Mouse (Mus musculus): ENCODE measurements around the gene Rtn4rl2.

Rtn4rl2 gene

GRCm38 (mm10) chr2:84861430-84861829 lies 25.1 kb downstream of the Rtn4rl2 start:
- Histone ChIP-seq H3K36me3 (ENCODE audit: insufficient read depth, low read length) (peaks cover 73% of the 10 kb centered on the region), H3K9me3 (ENCODE audit: low read length) (peaks cover 6% of the 10 kb centered on the region), H3K4me1 (replicated peaks; ENCODE audit: low read depth, low read length) (peaks cover 10% of the 10 kb centered on the region), H3K4me3 (replicated peaks; ENCODE audit: low read length) (no peak overlapping the region), H3K27me3 (ENCODE audit: insufficient read depth, low read length) (peaks cover 22% of the 10 kb centered on the region)
- TF ChIP-seq NANOG (IDR thresholded peaks at IDR 0.05; ENCODE audit: borderline replicate concordance, low read length) (no peak), POU5F1 (IDR thresholded peaks at IDR 0.05; ENCODE audit: borderline replicate concordance, low read length) (no peak), CTCF (conservative IDR thresholded peaks at IDR 0.05; ENCODE audit: low read length) (no peak)

GRCm38 (mm10) chr2:84859991-84860780 lies 26.3 kb downstream of the Rtn4rl2 start:
- Histone ChIP-seq H3K4me3 (replicated peaks; ENCODE audit: low read length) (no peak overlapping the region), H3K9me3 (ENCODE audit: low read length) (peaks cover 6% of the 10 kb centered on the region), H3K27me3 (ENCODE audit: insufficient read depth, low read length) (peaks cover 10% of the 10 kb centered on the region), H3K4me1 (replicated peaks; ENCODE audit: low read depth, low read length) (no peaks in the 10 kb centered on the region), H3K36me3 (ENCODE audit: insufficient read depth, low read length) (peaks cover 85% of the 10 kb centered on the region)
- TF ChIP-seq NANOG (IDR thresholded peaks at IDR 0.05; ENCODE audit: borderline replicate concordance, low read length) (no peak), CTCF (conservative IDR thresholded peaks at IDR 0.05; ENCODE audit: low read length) (no peak), POU5F1 (IDR thresholded peaks at IDR 0.05; ENCODE audit: borderline replicate concordance, low read length) (no peak)

GRCm38 (mm10) chr2:84858551-84858950 lies 28.0 kb downstream of the Rtn4rl2 start:
- H3K4me1 ChIP-seq (replicated peaks; ENCODE audit: low read depth, low read length), result 0 out of 2 replicates have a peak, but pooled peaks cover 1% of the 10 kb centered on the region
- no peak for TF ChIP-seq CTCF (conservative IDR thresholded peaks at IDR 0.05; ENCODE audit: low read length)
- no peak for TF ChIP-seq NANOG (IDR thresholded peaks at IDR 0.05; ENCODE audit: borderline replicate concordance, low read length)
- TF ChIP-seq POU5F1 (IDR thresholded peaks at IDR 0.05; ENCODE audit: borderline replicate concordance, low read length), result no peak
- no peak overlapping the region for H3K4me3 ChIP-seq (replicated peaks; ENCODE audit: low read length)
- H3K9me3 ChIP-seq (ENCODE audit: low read length), result peaks cover 6% of the 10 kb centered on the region
- peaks cover 98% of the 10 kb centered on the region for H3K36me3 ChIP-seq (ENCODE audit: insufficient read depth, low read length)
- no peaks in the 10 kb centered on the region for H3K27me3 ChIP-seq (ENCODE audit: insufficient read depth, low read length)

- H3K36me3 ChIP-seq (ENCODE audit: insufficient read depth, low read length), result peaks cover 92% of the 10 kb centered on the region
- H3K9me3 ChIP-seq (ENCODE audit: low read length), result peaks cover 6% of the 10 kb centered on the region
- H3K4me3 ChIP-seq (replicated peaks; ENCODE audit: low read length), result no peak overlapping the region
- TF ChIP-seq NANOG (IDR thresholded peaks at IDR 0.05; ENCODE audit: borderline replicate concordance, low read length), result no peak
- TF ChIP-seq CTCF (conservative IDR thresholded peaks at IDR 0.05; ENCODE audit: low read length), result peak; percentile 47
- H3K4me1 ChIP-seq (replicated peaks; ENCODE audit: low read depth, low read length), result peaks cover 14% of the 10 kb centered on the region
- H3K27me3 ChIP-seq (ENCODE audit: insufficient read depth, low read length), result no peaks in the 10 kb centered on the region
Measured at GRCm38 (mm10) chr2:84855732-84856131, 30.8 kb downstream of the Rtn4rl2 start.

GRCm38 (mm10) chr2:84851130-84852040 lies 35.1 kb downstream of the Rtn4rl2 start:
- Histone ChIP-seq H3K36me3 (ENCODE audit: insufficient read depth, low read length) (peaks cover 92% of the 10 kb centered on the region), H3K4me1 (replicated peaks; ENCODE audit: low read depth, low read length) (peaks cover 18% of the 10 kb centered on the region), H3K4me3 (replicated peaks; ENCODE audit: low read length) (no peak overlapping the region), H3K9me3 (ENCODE audit: low read length) (no peaks in the 10 kb centered on the region), H3K27me3 (ENCODE audit: insufficient read depth, low read length) (no peaks in the 10 kb centered on the region)
- no peak for TF ChIP-seq NANOG (IDR thresholded peaks at IDR 0.05; ENCODE audit: borderline replicate concordance, low read length)
- TF ChIP-seq CTCF (conservative IDR thresholded peaks at IDR 0.05; ENCODE audit: low read length), result no peak
- no peak for TF ChIP-seq POU5F1 (IDR thresholded peaks at IDR 0.05; ENCODE audit: borderline replicate concordance, low read length)

- H3K9me3 ChIP-seq (ENCODE audit: low read length), result no peaks in the 10 kb centered on the region
- peaks cover 92% of the 10 kb centered on the region for H3K36me3 ChIP-seq (ENCODE audit: insufficient read depth, low read length)
- no peaks in the 10 kb centered on the region for H3K27me3 ChIP-seq (ENCODE audit: insufficient read depth, low read length)
- no peak overlapping the region for H3K4me3 ChIP-seq (replicated peaks; ENCODE audit: low read length)
- peaks cover 18% of the 10 kb centered on the region for H3K4me1 ChIP-seq (replicated peaks; ENCODE audit: low read depth, low read length)
- TF ChIP-seq POU5F1 (IDR thresholded peaks at IDR 0.05; ENCODE audit: borderline replicate concordance, low read length), result no peak
- no peak for TF ChIP-seq CTCF (conservative IDR thresholded peaks at IDR 0.05; ENCODE audit: low read length)
Measured at GRCm38 (mm10) chr2:84850407-84851129, 35.9 kb downstream of the Rtn4rl2 start.

GRCm38 (mm10) chr2:84845226-84845625 lies 41.3 kb downstream of the Rtn4rl2 start:
- TF ChIP-seq CTCF (conservative IDR thresholded peaks at IDR 0.05; ENCODE audit: low read length) (no peak), NANOG (IDR thresholded peaks at IDR 0.05; ENCODE audit: borderline replicate concordance, low read length) (no peak), POU5F1 (IDR thresholded peaks at IDR 0.05; ENCODE audit: borderline replicate concordance, low read length) (no peak)
- H3K36me3 ChIP-seq (ENCODE audit: insufficient read depth, low read length), result peaks cover 87% of the 10 kb centered on the region
- peaks cover 15% of the 10 kb centered on the region for H3K4me1 ChIP-seq (replicated peaks; ENCODE audit: low read depth, low read length)
- peaks cover 21% of the 10 kb centered on the region for H3K27me3 ChIP-seq (ENCODE audit: insufficient read depth, low read length)
- H3K4me3 ChIP-seq (replicated peaks; ENCODE audit: low read length), result no peak overlapping the region
- no peaks in the 10 kb centered on the region for H3K9me3 ChIP-seq (ENCODE audit: low read length)

GRCm38 (mm10) chr2:84843654-84844053 lies 42.9 kb downstream of the Rtn4rl2 start:
- H3K27me3 ChIP-seq (ENCODE audit: insufficient read depth, low read length), result peaks cover 36% of the 10 kb centered on the region
- TF ChIP-seq POU5F1 (IDR thresholded peaks at IDR 0.05; ENCODE audit: borderline replicate concordance, low read length) (no peak), NANOG (IDR thresholded peaks at IDR 0.05; ENCODE audit: borderline replicate concordance, low read length) (no peak), CTCF (conservative IDR thresholded peaks at IDR 0.05; ENCODE audit: low read length) (no peak)
- no peak overlapping the region for H3K4me3 ChIP-seq (replicated peaks; ENCODE audit: low read length)

More at GRCm38 (mm10) chr2:84843654-84844053, 42.9 kb downstream of the Rtn4rl2 start:
- no peaks in the 10 kb centered on the region for H3K9me3 ChIP-seq (ENCODE audit: low read length)
- peaks cover 26% of the 10 kb centered on the region for H3K4me1 ChIP-seq (replicated peaks; ENCODE audit: low read depth, low read length)
- peaks cover 72% of the 10 kb centered on the region for H3K36me3 ChIP-seq (ENCODE audit: insufficient read depth, low read length)

Data from E14TG2a.4 (cell line).